10 mouse cellular contexts compared by ENCODE assay signal in genomic region chr10:80384115-80384639, GRCm38 (mm10). TPM values are rescaled to one million over a fixed set of nuclear protein-coding genes. Genes with fewer than 3 reads are reported as not detected.
DNase-seq lines count a peak whose midpoint lies in the region; ATAC-seq and TF ChIP-seq lines count a peak whose summit lies in the region.
"Had no signal": no experiment of that assay in that cellular context is flagged by ENCODE, and none has a peak within 500 bp of the region (broad histone marks: within the 10 kb centered on the region; RNA-seq: fewer than 3 reads in every experiment).

No protein-coding gene starts in this region.

- peaks cover 29% of the 10 kb centered on the region for H3K36me3 ChIP-seq in heart, embryonic 15.5 days
- peaks cover 55% of the 10 kb centered on the region for H3K36me3 ChIP-seq in embryonic facial prominence, embryonic 12.5 days
- peaks cover 35% of the 10 kb centered on the region for H3K36me3 ChIP-seq in hindbrain, postnatal 0 days (ENCODE audit: insufficient read depth, low read length)
- peaks cover 35% of the 10 kb centered on the region for H3K36me3 ChIP-seq in midbrain, embryonic 15.5 days (replicated peaks)

- WGBS in heart, embryonic 15.5 days: 88% methylated on average over 4 of the region's 4 CpGs
- 78% methylated on average over 4 of the region's 4 CpGs for WGBS in embryonic facial prominence, embryonic 12.5 days
- 75% methylated on average over 4 of the region's 4 CpGs for WGBS in hindbrain, postnatal 0 days
- 84% methylated on average over 4 of the region's 4 CpGs for WGBS in midbrain, embryonic 15.5 days

- H3K4me1 ChIP-seq in heart, embryonic 15.5 days (replicated peaks): peaks cover 46% of the 10 kb centered on the region
- H3K4me1 ChIP-seq in embryonic facial prominence, embryonic 12.5 days: peaks cover 38% of the 10 kb centered on the region
- H3K4me1 ChIP-seq in hindbrain, postnatal 0 days (ENCODE audit: insufficient read depth, low read length): peaks cover 26% of the 10 kb centered on the region
- peaks cover 37% of the 10 kb centered on the region for H3K4me1 ChIP-seq in midbrain, embryonic 15.5 days

- 0 out of 2 replicates have a peak overlapping the region, but pooled peaks have one; percentile 91 for H3K4me3 ChIP-seq in heart, embryonic 15.5 days
- peak overlapping the region; percentile 98 for H3K4me3 ChIP-seq in embryonic facial prominence, embryonic 12.5 days
- H3K4me3 ChIP-seq in hindbrain, postnatal 0 days (ENCODE audit: low read length): peak overlapping the region; percentile 95
- peak overlapping the region; percentile 95 for H3K4me3 ChIP-seq in midbrain, embryonic 15.5 days

- peak overlapping the region; percentile 93; the same call in 1 of the 2 replicates for H3K4me2 ChIP-seq in heart, embryonic 15.5 days
- peak overlapping the region; percentile 81 for H3K4me2 ChIP-seq in embryonic facial prominence, embryonic 12.5 days (replicated peaks)
- H3K4me2 ChIP-seq in hindbrain, postnatal 0 days (ENCODE audit: low read depth, low read length): peak overlapping the region; percentile 99
- H3K4me2 ChIP-seq in midbrain, embryonic 15.5 days: peak overlapping the region; percentile 69

- no peak overlapping the region for H3K27ac ChIP-seq in heart, embryonic 15.5 days
- 0 out of 2 replicates have a peak overlapping the region, but pooled peaks have one; percentile 17 for H3K27ac ChIP-seq in embryonic facial prominence, embryonic 12.5 days
- H3K27ac ChIP-seq in hindbrain, postnatal 0 days: 0 out of 2 replicates have a peak overlapping the region, but pooled peaks have one; percentile 98
- H3K27ac ChIP-seq in midbrain, embryonic 15.5 days: peak overlapping the region; percentile 96; the same call in 1 of the 2 replicates

- no peak for TF ChIP-seq CTCF in hindbrain, postnatal 0 days (IDR thresholded peaks at IDR 0.05; ENCODE audit: low read depth)

- no peak for DNase-seq in heart, adult 18-20 months
- no peak for DNase-seq in hindbrain, postnatal 0 days (ENCODE audit: low spot score)
- DNase-seq in gastrocnemius, postnatal 10 days: no peak
- DNase-seq in left cerebral cortex, adult 18-20 months (ENCODE audit: low spot score in 2 of 2): no peak
- DNase-seq in urinary bladder, postnatal 36 days (ENCODE audit: low spot score in 2 of 2): no peak
- DNase-seq: thymus, adult 2 months had no signal

- no peaks in the 10 kb centered on the region for H3K27me3 ChIP-seq in heart, embryonic 15.5 days
- H3K27me3 ChIP-seq in embryonic facial prominence, embryonic 12.5 days: no peaks in the 10 kb centered on the region
- no peaks in the 10 kb centered on the region for H3K27me3 ChIP-seq in hindbrain, postnatal 0 days (ENCODE audit: insufficient read depth, low read length)
- H3K27me3 ChIP-seq in midbrain, embryonic 15.5 days (replicated peaks): no peaks in the 10 kb centered on the region

- H3K9me3 ChIP-seq in heart, embryonic 15.5 days (replicated peaks): no peaks in the 10 kb centered on the region
- no peaks in the 10 kb centered on the region for H3K9me3 ChIP-seq in embryonic facial prominence, embryonic 12.5 days
- no peaks in the 10 kb centered on the region for H3K9me3 ChIP-seq in hindbrain, postnatal 0 days (ENCODE audit: low read length)
- H3K9me3 ChIP-seq in midbrain, embryonic 15.5 days: no peaks in the 10 kb centered on the region

- no peak overlapping the region for H3K9ac ChIP-seq in heart, embryonic 15.5 days
- peak overlapping the region; percentile 90 for H3K9ac ChIP-seq in embryonic facial prominence, embryonic 12.5 days
- peak overlapping the region; percentile 98; the same call in 1 of the 2 replicates for H3K9ac ChIP-seq in hindbrain, postnatal 0 days (replicated peaks; ENCODE audit: low read length)
- H3K9ac ChIP-seq in midbrain, embryonic 15.5 days: peak overlapping the region; percentile 99

- no peak for ATAC-seq in heart, embryonic 15.5 days (replicated peaks; ENCODE audit: insufficient number of reproducible peaks, insufficient read depth, low FRiP score, low read depth)
- no peak for ATAC-seq in embryonic facial prominence, embryonic 12.5 days (ENCODE audit: insufficient number of reproducible peaks, insufficient read depth, low FRiP score, low TSS enrichment)
- no peak for ATAC-seq in hindbrain, postnatal 0 days
- no peak for ATAC-seq in midbrain, embryonic 15.5 days (replicated peaks)

RNA-seq across cellular contexts. Expression of gene Mex3d, which starts 3.3 kb away (rescaled TPM):
- 4.8 and 5.2 TPM in 2 replicates for polyA plus RNA-seq in heart, embryonic 15.5 days (2015; fragmentation: Nextera tagmentation; extraction: Ambion mirVana)
- total RNA-seq in heart, adult 18-20 months (2021): 1 to 10 TPM; 6.4 to 7.8 TPM
- polyA plus RNA-seq in embryonic facial prominence, embryonic 12.5 days (2016; fragmentation: Nextera tagmentation; extraction: Ambion mirVana): 13.1 and 14.9 TPM in 2 replicates
- total RNA-seq in hindbrain, postnatal 0 days (2014; rRNA removed): 129 and 145 TPM in 2 replicates
- 11.6 and 14.2 TPM in 2 replicates for polyA plus RNA-seq in hindbrain, postnatal 0 days (2015; fragmentation: Nextera tagmentation; extraction: Ambion mirVana)
- polyA plus RNA-seq in midbrain, embryonic 15.5 days (2015; fragmentation: Nextera tagmentation; extraction: Ambion mirVana): 18.3 and 18.8 TPM in 2 replicates
- 10 to 100 TPM in 1 of 2 experiments, 1 to 10 TPM in 1; 8.9 to 12.2 TPM for total RNA-seq in gastrocnemius, postnatal 10 days (2021)
- 10 to 100 TPM; 20.1 to 20.7 TPM for total RNA-seq in left cerebral cortex, adult 18-20 months (2021)

RNA-seq across cellular contexts. Expression of gene Mbd3, which starts 15.2 kb away (rescaled TPM):
- 122 and 177 TPM in 2 replicates for polyA plus RNA-seq in heart, embryonic 15.5 days (2015; fragmentation: Nextera tagmentation; extraction: Ambion mirVana)
- 10 to 100 TPM; 93.3 to 97.7 TPM for total RNA-seq in heart, adult 18-20 months (2021)
- polyA plus RNA-seq in embryonic facial prominence, embryonic 12.5 days (2016; fragmentation: Nextera tagmentation; extraction: Ambion mirVana): 332 and 349 TPM in 2 replicates
- total RNA-seq in hindbrain, postnatal 0 days (2014; rRNA removed): 48.2 and 50.4 TPM in 2 replicates
- 166 and 175 TPM in 2 replicates for polyA plus RNA-seq in hindbrain, postnatal 0 days (2015; fragmentation: Nextera tagmentation; extraction: Ambion mirVana)
- 227 and 250 TPM in 2 replicates for polyA plus RNA-seq in midbrain, embryonic 15.5 days (2015; fragmentation: Nextera tagmentation; extraction: Ambion mirVana)
- 100 to 1,000 TPM; 107 to 120 TPM for total RNA-seq in gastrocnemius, postnatal 10 days (2021)
- 100 to 1,000 TPM; 143 to 166 TPM for total RNA-seq in left cerebral cortex, adult 18-20 months (2021)

RNA-seq across cellular contexts. Expression of gene Uqcr11, which starts 22.5 kb away (rescaled TPM):
- polyA plus RNA-seq in heart, embryonic 15.5 days (2015; fragmentation: Nextera tagmentation; extraction: Ambion mirVana): 1,499 and 1,535 TPM in 2 replicates
- total RNA-seq in heart, adult 18-20 months (2021): 1,000 to 10,000 TPM; 1,809 to 1,881 TPM
- polyA plus RNA-seq in embryonic facial prominence, embryonic 12.5 days (2016; fragmentation: Nextera tagmentation; extraction: Ambion mirVana): 403 and 464 TPM in 2 replicates
- 369 and 391 TPM in 2 replicates for total RNA-seq in hindbrain, postnatal 0 days (2014; rRNA removed)
- 897 and 981 TPM in 2 replicates for polyA plus RNA-seq in hindbrain, postnatal 0 days (2015; fragmentation: Nextera tagmentation; extraction: Ambion mirVana)
- 581 and 629 TPM in 2 replicates for polyA plus RNA-seq in midbrain, embryonic 15.5 days (2015; fragmentation: Nextera tagmentation; extraction: Ambion mirVana)
- 100 to 1,000 TPM; 725 to 806 TPM for total RNA-seq in gastrocnemius, postnatal 10 days (2021)
- total RNA-seq in left cerebral cortex, adult 18-20 months (2021): 100 to 1,000 TPM; 383 to 388 TPM

RNA-seq across cellular contexts. Expression of gene Plk5, which starts 27.9 kb away (rescaled TPM):
- 0.06 and 0.09 TPM in 2 replicates for polyA plus RNA-seq in heart, embryonic 15.5 days (2015; fragmentation: Nextera tagmentation; extraction: Ambion mirVana)
- total RNA-seq in heart, adult 18-20 months (2021): 1 to 10 TPM in 1 of 2 experiments, under 1 TPM in 1; 0.69 to 1.2 TPM
- 0.87 and 1.2 TPM in 2 replicates for polyA plus RNA-seq in embryonic facial prominence, embryonic 12.5 days (2016; fragmentation: Nextera tagmentation; extraction: Ambion mirVana)
- 15.7 and 18.3 TPM in 2 replicates for total RNA-seq in hindbrain, postnatal 0 days (2014; rRNA removed)
- polyA plus RNA-seq in hindbrain, postnatal 0 days (2015; fragmentation: Nextera tagmentation; extraction: Ambion mirVana): 8.9 and 9.3 TPM in 2 replicates
- polyA plus RNA-seq in midbrain, embryonic 15.5 days (2015; fragmentation: Nextera tagmentation; extraction: Ambion mirVana): 6.2 TPM in 2 replicates
- total RNA-seq in gastrocnemius, postnatal 10 days (2021): not detected
- total RNA-seq in left cerebral cortex, adult 18-20 months (2021): 10 to 100 TPM; 25.8 to 34.6 TPM
- total RNA-seq: G1E had no signal
- polyA plus RNA-seq: G1E had no signal

RNA-seq across cellular contexts. Expression of gene Adamtsl5, which starts 36.0 kb away (rescaled TPM):
- polyA plus RNA-seq in heart, embryonic 15.5 days (2015; fragmentation: Nextera tagmentation; extraction: Ambion mirVana): 10.9 and 12.7 TPM in 2 replicates
- total RNA-seq in heart, adult 18-20 months (2021): 10 to 100 TPM; 75.6 to 80.1 TPM
- 1.0 and 2.2 TPM in 2 replicates for polyA plus RNA-seq in embryonic facial prominence, embryonic 12.5 days (2016; fragmentation: Nextera tagmentation; extraction: Ambion mirVana)
- total RNA-seq in hindbrain, postnatal 0 days (2014; rRNA removed): 0.18 and 1.0 TPM in 2 replicates
- polyA plus RNA-seq in hindbrain, postnatal 0 days (2015; fragmentation: Nextera tagmentation; extraction: Ambion mirVana): 0.91 and 1.2 TPM in 2 replicates
- polyA plus RNA-seq in midbrain, embryonic 15.5 days (2015; fragmentation: Nextera tagmentation; extraction: Ambion mirVana): 0.67 and 0.79 TPM in 2 replicates
- total RNA-seq in gastrocnemius, postnatal 10 days (2021): 10 to 100 TPM; 15.2 to 20.4 TPM
- 10 to 100 TPM in 1 of 2 experiments, 1 to 10 TPM in 1; 8.8 to 10.4 TPM for total RNA-seq in left cerebral cortex, adult 18-20 months (2021)
